Mouse (Mus musculus) bone marrow macrophage, adult 2 months (primary cell): ENCODE data around the gene AW822073. TPM values are rescaled to one million over a fixed set of nuclear protein-coding genes. Genes with fewer than 3 reads are reported as not detected.

ENCODE experiments used
- H3K27ac ChIP-seq: 2 replicates; pipeline ENCODE4 v1.5.1; 2012; ENCODE audit warnings: low read depth, low read length; ENCODE audit not compliant: insufficient read depth
- H3K4me1 ChIP-seq: 2 replicates; pipeline ENCODE4 v1.6.1; 2012; ENCODE audit warnings: low read length; ENCODE audit not compliant: control insufficient read depth, insufficient read depth
- H3K4me3 ChIP-seq: 2 replicates; pipeline ENCODE4 v1.5.1; 2012; ENCODE audit warnings: mild to moderate bottlenecking, low read length, moderate library complexity; ENCODE audit not compliant: insufficient read depth
- CTCF ChIP-seq: IDR thresholded peaks from 2 replicates; pipeline ENCODE4 v1.5.1; 2012; ENCODE audit warnings: low read depth, mild to moderate bottlenecking, low read length, moderate library complexity
- POLR2A ChIP-seq: IDR thresholded peaks from 2 replicates; pipeline ENCODE4 v1.6.1; 2012; ENCODE audit warnings: mild to moderate bottlenecking, low read depth, low read length, borderline replicate concordance
- polyA plus RNA-seq: library from polyadenylated mRNA; stranded (reverse); fragments of >200 nt; gene quantifications from 2 replicates; pipeline ENCODE4 v1.2.4, GENCODE M21; 2012; ENCODE audit not compliant: missing spikeins, insufficient read depth, insufficient read length

Gene AW822073
- polyA plus RNA-seq, 1 experiment, result 0.28 TPM

GRCm38 (mm10) chr10:58214934-58215333, 9.8 kb downstream of the AW822073 start:
- H3K4me3 ChIP-seq, result no peak overlapping the region
- H3K27ac ChIP-seq, result no peak overlapping the region
- no peak for TF ChIP-seq POLR2A
- no peaks in the 10 kb centered on the region for H3K4me1 ChIP-seq

- H3K4me1 ChIP-seq, result no peaks in the 10 kb centered on the region
- no peak overlapping the region for H3K27ac ChIP-seq
- H3K4me3 ChIP-seq, result no peak overlapping the region
- TF ChIP-seq POLR2A (no peak), CTCF (no peak)
Observed at GRCm38 (mm10) chr10:58214497-58214896, 10.2 kb downstream of the AW822073 start.

GRCm38 (mm10) chr10:58212230-58212629, 12.5 kb downstream of the AW822073 start:
- Histone ChIP-seq H3K4me3 (no peak overlapping the region), H3K4me1 (no peaks in the 10 kb centered on the region), H3K27ac (no peak overlapping the region)
- TF ChIP-seq POLR2A (no peak), CTCF (no peak)

- Histone ChIP-seq H3K4me1 (no peaks in the 10 kb centered on the region), H3K27ac (no peak overlapping the region), H3K4me3 (no peak overlapping the region)
- TF ChIP-seq CTCF (no peak), POLR2A (no peak)
Observed at GRCm38 (mm10) chr10:58211213-58211612, 13.5 kb downstream of the AW822073 start.

- Histone ChIP-seq H3K4me3 (no peak overlapping the region), H3K27ac (no peak overlapping the region), H3K4me1 (no peaks in the 10 kb centered on the region)
- TF ChIP-seq CTCF (no peak), POLR2A (no peak)
Observed at GRCm38 (mm10) chr10:58210514-58210913, 14.2 kb downstream of the AW822073 start.

GRCm38 (mm10) chr10:58209710-58210467, 14.8 kb downstream of the AW822073 start:
- H3K27ac ChIP-seq, result no peak overlapping the region
- no peak for TF ChIP-seq CTCF
- TF ChIP-seq POLR2A, result no peak
- no peak overlapping the region for H3K4me3 ChIP-seq
- no peaks in the 10 kb centered on the region for H3K4me1 ChIP-seq

GRCm38 (mm10) chr10:58206639-58207404, 17.9 kb downstream of the AW822073 start:
- Histone ChIP-seq H3K4me1 (no peaks in the 10 kb centered on the region), H3K4me3 (no peak overlapping the region), H3K27ac (no peak overlapping the region)
- no peak for TF ChIP-seq CTCF
- no peak for TF ChIP-seq POLR2A

- H3K4me3 ChIP-seq, result no peak overlapping the region
- H3K4me1 ChIP-seq, result no peaks in the 10 kb centered on the region
- no peak for TF ChIP-seq POLR2A
- no peak for TF ChIP-seq CTCF
- no peak overlapping the region for H3K27ac ChIP-seq
Observed at GRCm38 (mm10) chr10:58205986-58206385, 18.7 kb downstream of the AW822073 start.

Other genes with a start within 250 kb of the AW822073 start
- 0.80 TPM in 1 of 2 replicates, not detected in the other for gene Duxf3, start 7.7 kb upstream of the AW822073 start, polyA plus RNA-seq
- gene Gm4981, start 11.8 kb upstream of the AW822073 start, polyA plus RNA-seq, result not detected in 2 replicates
- gene Gcc2, start 30.6 kb upstream of the AW822073 start, polyA plus RNA-seq, result 25.0 and 33.4 TPM in 2 replicates
- 81.4 and 82.5 TPM in 2 replicates for gene Lims1, start 98.5 kb upstream of the AW822073 start, polyA plus RNA-seq
- gene Ranbp2, start 222.0 kb upstream of the AW822073 start, polyA plus RNA-seq, result 38.0 and 42.2 TPM in 2 replicates